Mouse (Mus musculus) adrenal gland, postnatal 25 days (tissue): Measurements from ENCODE around the gene Sesn2. TPM values are rescaled to one million over a fixed set of nuclear protein-coding genes. Genes with fewer than 3 reads are reported as not detected.
A peak's percentile ranks its signal among the peaks of the same experiment; 100 is the strongest.
"Not testable (repeated sequence)": the region's sequence is repeated elsewhere in the genome, so short reads cannot be mapped to it uniquely, and the experiment has no call there.

Experiments used
- DNase-seq: peaks from one replicate; pipeline ENCODE4 v3.0.0; 2021; ENCODE audit warnings: mixed read lengths
- total RNA-seq: library from RNA; stranded (reverse); gene quantifications from 2 replicates; pipeline ENCODE4 v1.2.3, GENCODE M21; 2021

The Sesn2 gene
- total RNA-seq, 1 experiment from 2014 or later: 20.6 TPM

- peak; percentile 55 for DNase-seq
Measured at GRCm38 (mm10) chr4:132482956-132483608, 27.2 kb downstream of the Sesn2 start.

- DNase-seq: not testable (repeated sequence)
Measured at GRCm38 (mm10) chr4:132482104-132482503, 28.2 kb downstream of the Sesn2 start.

- no peak for DNase-seq
Measured at GRCm38 (mm10) chr4:132477833-132478232, 32.5 kb downstream of the Sesn2 start.

GRCm38 (mm10) chr4:132475895-132476878, 34.1 kb downstream of the Sesn2 start:
- no peak for DNase-seq

- DNase-seq: no peak
Measured at GRCm38 (mm10) chr4:132474631-132475030, 35.7 kb downstream of the Sesn2 start.

- DNase-seq: no peak
Measured at GRCm38 (mm10) chr4:132473411-132473810, 36.9 kb downstream of the Sesn2 start.

- no peak for DNase-seq
Measured at GRCm38 (mm10) chr4:132469873-132470272, 40.4 kb downstream of the Sesn2 start.

GRCm38 (mm10) chr4:132464255-132464613, 46.1 kb downstream of the Sesn2 start:
- DNase-seq: no peak

- DNase-seq: peak; percentile 92
Measured at GRCm38 (mm10) chr4:132463430-132464254, 46.7 kb downstream of the Sesn2 start, which contains the start of gene Med18. Gene Med18 (minus strand): TSS chr4:132463921.

- DNase-seq: no peak
Measured at GRCm38 (mm10) chr4:132462836-132463235, 47.5 kb downstream of the Sesn2 start.

- DNase-seq: no peak
Measured at GRCm38 (mm10) chr4:132460225-132460624, 50.1 kb downstream of the Sesn2 start.

GRCm38 (mm10) chr4:132455561-132455960, 54.7 kb downstream of the Sesn2 start:
- DNase-seq: no peak

- no peak for DNase-seq
Measured at GRCm38 (mm10) chr4:132455146-132455545, 55.2 kb downstream of the Sesn2 start.

GRCm38 (mm10) chr4:132454216-132454615, 56.1 kb downstream of the Sesn2 start:
- no peak for DNase-seq

GRCm38 (mm10) chr4:132449778-132450177, 60.5 kb downstream of the Sesn2 start:
- no peak for DNase-seq

GRCm38 (mm10) chr4:132446105-132446504, 64.2 kb downstream of the Sesn2 start:
- DNase-seq: peak; percentile 40

GRCm38 (mm10) chr4:132444516-132444915, 65.8 kb downstream of the Sesn2 start:
- no peak for DNase-seq

Other genes with a start within 250 kb of the Sesn2 start
- 20.3 and 21.8 TPM in 2 replicates for gene Gmeb1, start 248.9 kb downstream of the Sesn2 start, total RNA-seq
- 29.1 and 30.4 TPM in 2 replicates for gene Taf12, start 236.1 kb downstream of the Sesn2 start, total RNA-seq
- 1.8 TPM in 1 of 2 replicates, not detected in the other for gene Rab42, start 207.1 kb downstream of the Sesn2 start, total RNA-seq
- 35.6 and 37.0 TPM in 2 replicates for gene Trnau1ap, start 181.0 kb downstream of the Sesn2 start, total RNA-seq
- 17.8 and 22.0 TPM in 2 replicates for gene Rcc1, start 156.9 kb downstream of the Sesn2 start, total RNA-seq
- 60.0 and 69.8 TPM in 2 replicates for gene Phactr4, start 88.0 kb downstream of the Sesn2 start, total RNA-seq
- 9.4 and 10.7 TPM in 2 replicates for gene Med18, start 46.6 kb downstream of the Sesn2 start, total RNA-seq
- 426 and 437 TPM in 2 replicates for gene Atpif1, start 23.2 kb upstream of the Sesn2 start, total RNA-seq
- 114 and 119 TPM in 2 replicates for gene Dnajc8, start 25.0 kb upstream of the Sesn2 start, total RNA-seq
- 0.76 and 0.97 TPM in 2 replicates for gene Ptafr, start 53.6 kb upstream of the Sesn2 start, total RNA-seq
- gene Eya3, start 128.5 kb upstream of the Sesn2 start, total RNA-seq: 22.4 and 28.8 TPM in 2 replicates
- gene Xkr8, start 222.0 kb upstream of the Sesn2 start, total RNA-seq: 7.2 and 10.1 TPM in 2 replicates
- 35.5 and 35.9 TPM in 2 replicates for gene Smpdl3b, start 246.8 kb upstream of the Sesn2 start, total RNA-seq